Mouse (Mus musculus): ENCODE results near the gene Cacna1g. TPM values are rescaled to one million over a fixed set of nuclear protein-coding genes. Genes with fewer than 3 reads are reported as not detected.

Cacna1g gene
- polyA plus RNA-seq, 1 experiment from 2014 or later, result 3.2 TPM

DNA sequence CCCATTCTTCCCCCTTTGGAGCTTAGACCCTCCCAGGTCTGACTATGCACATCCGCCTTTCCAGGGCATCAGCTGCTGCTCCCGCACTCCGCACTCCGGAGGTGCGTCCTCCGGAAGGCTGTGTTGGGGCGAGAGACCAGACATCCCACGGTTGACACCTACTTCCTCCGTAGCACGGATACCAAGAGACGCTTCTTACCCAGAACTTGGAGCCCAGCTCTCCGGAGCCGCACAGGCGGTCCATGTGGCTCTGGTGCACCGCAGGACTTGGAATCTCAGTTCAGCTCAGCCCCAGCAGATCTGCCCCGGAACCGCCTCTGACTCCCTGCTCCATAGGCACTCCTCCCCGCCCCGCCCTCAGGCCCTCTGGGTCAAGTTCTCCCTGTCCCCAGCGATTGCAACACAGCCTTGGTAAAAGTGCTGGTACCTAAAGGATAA, 81.3 kb downstream of the Cacna1g start, which contains the start of gene Abcc3:
Gene Abcc3 (minus strand): TSS at position 326 of the 438 bp plus-strand sequence.
- peaks cover 62% of the 10 kb centered on the region for H3K27me3 ChIP-seq (replicated peaks)

GRCm38 (mm10) chr11:94391661-94392060, 82.3 kb downstream of the Cacna1g start:
- Histone ChIP-seq H3K9ac (no peak overlapping the region), H3K4me3 (no peak overlapping the region), H3K4me2 (no peak overlapping the region), H3K36me3 (no peaks in the 10 kb centered on the region), H3K27me3 (replicated peaks) (peaks cover 58% of the 10 kb centered on the region), H3K9me3 (replicated peaks) (no peaks in the 10 kb centered on the region), H3K4me1 (peaks cover under 1% of the 10 kb centered on the region; the same call in 1 of the 2 replicates), H3K27ac (no peak overlapping the region)
- ATAC-seq, result no peak
- 67% methylated on average over 10 of the region's 10 CpGs for WGBS (ENCODE audit: insufficient replicate concordance)

More for the DNA sequence above, 81.3 kb downstream of the Cacna1g start, which contains the start of gene Abcc3:
- Histone ChIP-seq H3K4me1 (no peaks in the 10 kb centered on the region), H3K9ac (no peak within 1 kb of the TSS), H3K4me3 (peak within 1 kb of the TSS; percentile 15; the same call in 1 of the 2 replicates), H3K4me2 (peak within 1 kb of the TSS; percentile 41), H3K9me3 (replicated peaks) (no peaks in the 10 kb centered on the region), H3K27ac (no peak within 1 kb of the TSS), H3K36me3 (no peaks in the 10 kb centered on the region)
- ATAC-seq, result peak; percentile 30; the same call in 1 of the 2 replicates
- WGBS (ENCODE audit: insufficient replicate concordance), result 3% methylated on average over 20 of the region's 20 CpGs

DNA sequence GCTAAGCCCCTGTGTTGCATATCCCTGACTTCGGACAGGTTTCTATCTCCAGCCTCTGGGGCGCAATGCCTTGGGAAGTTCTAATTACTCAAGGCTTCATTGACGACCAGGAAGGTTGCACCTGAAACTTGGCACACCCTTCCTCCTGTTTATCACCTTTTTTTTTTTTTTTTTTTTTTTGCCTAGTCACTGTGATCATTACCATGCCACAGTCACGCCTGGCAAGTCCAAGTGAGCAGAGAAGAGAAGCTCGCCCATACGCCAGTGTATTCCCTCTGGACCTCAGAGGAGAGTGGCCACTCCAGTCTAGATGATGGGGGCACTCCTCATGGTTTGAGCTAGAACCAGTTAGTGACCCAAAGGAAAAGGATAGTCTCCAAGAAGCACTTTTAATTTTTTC, 83.2 kb downstream of the Cacna1g start:
- Histone ChIP-seq H3K4me1 (peaks cover 8% of the 10 kb centered on the region), H3K4me3 (no peak overlapping the region), H3K36me3 (no peaks in the 10 kb centered on the region), H3K9ac (no peak overlapping the region), H3K4me2 (no peak overlapping the region), H3K9me3 (replicated peaks) (no peaks in the 10 kb centered on the region), H3K27me3 (replicated peaks) (peaks cover 54% of the 10 kb centered on the region), H3K27ac (no peak overlapping the region)
- no peak for ATAC-seq
- WGBS (ENCODE audit: insufficient replicate concordance), result 74% methylated on average over 6 of the region's 6 CpGs

DNA sequence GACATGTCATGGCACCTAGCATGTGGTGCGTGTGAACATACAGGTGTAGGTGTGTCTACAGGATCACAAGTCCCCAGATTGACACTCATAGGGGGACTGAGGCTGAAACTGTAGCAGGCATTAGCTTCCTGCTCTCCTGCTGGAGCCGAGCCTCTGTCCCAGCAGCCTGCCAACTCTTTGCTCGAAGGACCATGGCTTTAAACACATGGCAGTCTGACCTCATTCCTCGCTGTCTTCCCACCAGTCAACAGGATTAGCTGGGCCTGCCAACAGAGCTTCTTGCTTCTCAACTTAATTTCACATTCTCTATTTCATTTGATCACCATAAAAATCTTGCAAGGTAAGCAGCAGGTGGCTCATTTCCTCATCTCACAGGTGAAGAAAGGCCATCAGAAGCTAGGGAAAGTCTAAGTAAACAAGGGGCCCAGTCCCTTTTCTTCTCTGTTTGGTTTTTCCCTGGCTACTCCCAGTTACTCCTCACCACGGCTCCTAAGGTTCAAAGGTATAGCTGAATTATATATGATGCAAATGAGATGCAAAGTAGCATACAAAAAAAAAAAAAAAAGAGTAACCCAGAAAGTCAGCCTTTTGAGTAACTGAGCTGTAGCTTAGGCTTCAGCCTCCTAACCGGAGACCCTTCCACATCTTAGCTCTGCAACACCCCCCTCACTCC, 84.1 kb downstream of the Cacna1g start:
- no peaks in the 10 kb centered on the region for H3K36me3 ChIP-seq
- H3K4me1 ChIP-seq, result peaks cover 14% of the 10 kb centered on the region
- H3K4me3 ChIP-seq, result no peak overlapping the region
- peaks cover 55% of the 10 kb centered on the region for H3K27me3 ChIP-seq (replicated peaks)
- no peaks in the 10 kb centered on the region for H3K9me3 ChIP-seq (replicated peaks)
- H3K9ac ChIP-seq, result no peak overlapping the region
- no peak overlapping the region for H3K4me2 ChIP-seq
- no peak overlapping the region for H3K27ac ChIP-seq
- WGBS (ENCODE audit: insufficient replicate concordance), result 63% methylated on average over 6 of the region's 6 CpGs
- no peak for ATAC-seq

GRCm38 (mm10) chr11:94389021-94389420, 85.0 kb downstream of the Cacna1g start:
- H3K4me2 ChIP-seq, result no peak overlapping the region
- H3K27me3 ChIP-seq (replicated peaks), result peaks cover 48% of the 10 kb centered on the region
- H3K4me3 ChIP-seq, result no peak overlapping the region
- WGBS (ENCODE audit: insufficient replicate concordance), result 61% methylated on average over 4 of the region's 4 CpGs
- H3K36me3 ChIP-seq, result no peaks in the 10 kb centered on the region
- ATAC-seq, result no peak
- H3K27ac ChIP-seq, result no peak overlapping the region
- no peak overlapping the region for H3K9ac ChIP-seq
- peaks cover 14% of the 10 kb centered on the region for H3K4me1 ChIP-seq
- no peaks in the 10 kb centered on the region for H3K9me3 ChIP-seq (replicated peaks)

GRCm38 (mm10) chr11:94387756-94388155, 86.2 kb downstream of the Cacna1g start:
- Histone ChIP-seq H3K9ac (no peak overlapping the region), H3K4me3 (no peak overlapping the region), H3K9me3 (replicated peaks) (no peaks in the 10 kb centered on the region), H3K4me1 (peaks cover 14% of the 10 kb centered on the region), H3K36me3 (no peaks in the 10 kb centered on the region), H3K4me2 (no peak overlapping the region), H3K27ac (no peak overlapping the region), H3K27me3 (replicated peaks) (peaks cover 37% of the 10 kb centered on the region)
- WGBS (ENCODE audit: insufficient replicate concordance), result 46% methylated on average over 4 of the region's 4 CpGs
- no peak for ATAC-seq

GRCm38 (mm10) chr11:94385977-94386771, 87.8 kb downstream of the Cacna1g start:
- Histone ChIP-seq H3K9me3 (replicated peaks) (no peaks in the 10 kb centered on the region), H3K9ac (no peak overlapping the region), H3K27me3 (replicated peaks) (peaks cover 27% of the 10 kb centered on the region), H3K27ac (no peak overlapping the region), H3K4me3 (no peak overlapping the region), H3K4me2 (no peak overlapping the region), H3K4me1 (peaks cover 14% of the 10 kb centered on the region), H3K36me3 (no peaks in the 10 kb centered on the region)
- 7% methylated on average over 12 of the region's 12 CpGs for WGBS (ENCODE audit: insufficient replicate concordance)
- peak; percentile 63 for ATAC-seq

DNA sequence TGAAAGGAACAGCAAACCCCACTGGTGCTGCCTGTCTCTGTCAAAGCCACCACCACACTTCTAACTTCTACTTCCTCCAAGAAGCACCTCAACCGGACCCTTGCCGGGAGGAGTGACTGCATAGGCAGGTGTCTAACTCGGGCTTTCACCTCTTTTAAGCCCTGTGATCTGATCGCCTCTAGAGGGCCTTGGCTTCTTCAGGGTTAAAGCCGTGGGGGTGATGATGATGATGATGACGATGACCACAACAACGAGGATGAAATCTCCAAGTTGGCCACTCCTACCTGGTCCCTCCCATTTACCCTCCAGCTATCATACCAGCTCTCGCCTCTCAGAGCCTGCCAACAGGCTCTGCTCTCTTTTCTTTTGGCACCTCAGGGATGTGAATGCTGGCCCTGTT, 94.3 kb downstream of the Cacna1g start:
- no peaks in the 10 kb centered on the region for H3K9me3 ChIP-seq (replicated peaks)
- H3K4me3 ChIP-seq, result no peak overlapping the region
- 44% methylated on average over 8 of the region's 8 CpGs for WGBS (ENCODE audit: insufficient replicate concordance)
- no peak for ATAC-seq
- H3K4me2 ChIP-seq, result no peak overlapping the region
- no peaks in the 10 kb centered on the region for H3K4me1 ChIP-seq
- H3K27ac ChIP-seq, result no peak overlapping the region
- no peaks in the 10 kb centered on the region for H3K36me3 ChIP-seq
- H3K27me3 ChIP-seq (replicated peaks), result peaks cover 22% of the 10 kb centered on the region
- H3K9ac ChIP-seq, result no peak overlapping the region

- WGBS (ENCODE audit: insufficient replicate concordance), result 38% methylated on average over 2 of the region's 2 CpGs
- no peak for ATAC-seq
Observed at GRCm38 (mm10) chr11:94379061-94379460, 94.9 kb downstream of the Cacna1g start.

GRCm38 (mm10) chr11:94374276-94374948, 99.6 kb downstream of the Cacna1g start:
- H3K4me1 ChIP-seq, result peaks cover 17% of the 10 kb centered on the region
- H3K9me3 ChIP-seq (replicated peaks), result no peaks in the 10 kb centered on the region
- H3K27me3 ChIP-seq (replicated peaks), result peaks cover 43% of the 10 kb centered on the region
- H3K27ac ChIP-seq, result no peak overlapping the region
- no peak overlapping the region for H3K9ac ChIP-seq
- H3K4me2 ChIP-seq, result no peak overlapping the region
- no peaks in the 10 kb centered on the region for H3K36me3 ChIP-seq
- ATAC-seq, result no peak
- 71% methylated on average over 13 of the region's 13 CpGs for WGBS (ENCODE audit: insufficient replicate concordance)
- no peak overlapping the region for H3K4me3 ChIP-seq

More at GRCm38 (mm10) chr11:94379061-94379460, 94.9 kb downstream of the Cacna1g start:
- Histone ChIP-seq H3K9me3 (replicated peaks) (no peaks in the 10 kb centered on the region), H3K4me1 (no peaks in the 10 kb centered on the region), H3K9ac (no peak overlapping the region), H3K4me2 (no peak overlapping the region), H3K36me3 (no peaks in the 10 kb centered on the region), H3K27me3 (replicated peaks) (peaks cover 26% of the 10 kb centered on the region), H3K27ac (no peak overlapping the region), H3K4me3 (no peak overlapping the region)

DNA sequence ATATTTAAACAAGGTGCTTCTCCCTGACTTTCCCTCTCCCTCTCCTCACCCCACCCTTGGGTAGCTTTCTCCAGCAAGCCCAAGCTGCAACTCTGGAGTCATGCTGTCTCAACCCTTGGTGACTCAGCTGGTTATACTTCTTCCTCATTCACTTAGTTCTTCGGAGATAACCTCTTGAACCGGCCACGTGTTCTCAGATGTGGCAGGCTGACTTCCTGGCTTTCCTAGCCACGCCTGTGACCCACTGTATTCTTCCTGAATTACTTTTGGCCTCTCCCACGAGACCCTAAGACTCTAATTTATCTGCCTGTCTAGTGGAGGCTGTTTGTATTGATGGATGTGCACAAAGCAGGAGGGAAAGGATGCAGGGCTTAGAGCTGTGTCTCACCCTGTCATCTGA, 103.2 kb downstream of the Cacna1g start:
- Histone ChIP-seq H3K9ac (no peak overlapping the region), H3K27ac (0 out of 2 replicates have a peak overlapping the region, but pooled peaks have one; percentile 23)

More for the DNA sequence above, 103.2 kb downstream of the Cacna1g start:
- Histone ChIP-seq H3K4me2 (no peak overlapping the region), H3K27me3 (replicated peaks) (peaks cover 52% of the 10 kb centered on the region), H3K9me3 (replicated peaks) (no peaks in the 10 kb centered on the region), H3K4me3 (no peak overlapping the region), H3K36me3 (no peaks in the 10 kb centered on the region), H3K4me1 (peaks cover 17% of the 10 kb centered on the region)
- 5% methylated on average over 5 of the region's 5 CpGs for WGBS (ENCODE audit: insufficient replicate concordance)
- peak; percentile 79 for ATAC-seq

Data from liver, embryonic 12.5 days (tissue).